Mouse (Mus musculus): Measurements from ENCODE around the gene Sptb. TPM values are rescaled to one million over a fixed set of nuclear protein-coding genes. Genes with fewer than 3 reads are reported as not detected.

The Sptb gene
- polyA plus RNA-seq (2015; fragmentation: Illumina TruSeq; extraction: RNeasy Lipid Tissue Mini Kit (QIAGEN cat#74804); ENCODE audit: low read depth, low replicate concordance) = 40.2 TPM

DNA sequence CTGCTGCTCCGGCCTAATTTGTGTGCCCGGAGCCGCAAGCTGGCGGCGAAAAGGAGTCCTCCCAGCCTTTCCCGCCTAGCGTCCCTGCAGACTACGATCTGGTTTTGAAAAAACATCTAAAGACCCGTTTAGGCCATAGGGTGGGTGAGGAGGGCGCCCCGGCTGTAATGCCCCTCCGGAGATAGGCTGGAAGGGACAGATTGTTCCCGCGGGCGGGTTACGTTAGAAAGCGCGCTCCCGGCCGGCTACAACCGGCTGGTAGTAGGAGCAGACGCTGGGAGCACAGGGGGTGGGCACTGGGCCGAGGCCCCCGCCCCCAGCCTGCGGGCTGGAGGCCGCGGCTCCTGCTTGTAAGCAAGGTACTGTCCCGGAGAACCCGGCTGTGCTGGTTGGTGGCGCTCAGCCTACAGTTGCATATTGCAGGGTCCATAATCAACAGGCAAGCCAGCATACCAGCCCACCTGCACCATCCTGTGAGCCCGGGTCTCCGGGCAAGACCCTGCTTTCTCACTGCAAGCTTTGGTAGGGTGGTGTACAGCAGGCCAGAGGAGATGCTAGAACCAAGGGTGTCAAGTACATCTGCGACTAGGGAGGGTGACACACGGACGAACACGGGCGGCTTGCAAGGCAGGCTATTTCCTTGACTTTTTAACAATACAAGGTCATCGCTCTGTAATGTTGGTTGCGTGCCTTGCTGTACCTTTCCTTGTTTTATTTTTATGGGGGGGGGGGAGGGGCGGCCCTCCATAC is at the start of gene Sptb:
Sptb (minus strand) TSS at position 197 of the 750 bp plus-strand sequence.

GRCm38 (mm10) chr12:76530580-76531139 is 179.7 kb downstream of the Sptb start, which contains the start of gene Plekhg3:
TSS of gene Plekhg3 (plus strand) at chr12:76530891.

Other genes starting within 250 kb of the Sptb start
- 14.6 TPM for gene Plekhg3, start 179.7 kb downstream of the Sptb start, polyA plus RNA-seq (2015; fragmentation: Illumina TruSeq; extraction: RNeasy Lipid Tissue Mini Kit (QIAGEN cat#74804); ENCODE audit: low read depth, low replicate concordance)
- 133 TPM for gene Churc1, start 55.0 kb upstream of the Sptb start, polyA plus RNA-seq (2015; fragmentation: Illumina TruSeq; extraction: RNeasy Lipid Tissue Mini Kit (QIAGEN cat#74804); ENCODE audit: low read depth, low replicate concordance)
- gene Fntb, start 55.0 kb upstream of the Sptb start, polyA plus RNA-seq (2015; fragmentation: Illumina TruSeq; extraction: RNeasy Lipid Tissue Mini Kit (QIAGEN cat#74804); ENCODE audit: low read depth, low replicate concordance) = 19.6 TPM
- not detected for gene Gpx2, start 85.0 kb upstream of the Sptb start, polyA plus RNA-seq (2015; fragmentation: Illumina TruSeq; extraction: RNeasy Lipid Tissue Mini Kit (QIAGEN cat#74804); ENCODE audit: low read depth, low replicate concordance)
- 195 TPM for gene Rab15, start 112.4 kb upstream of the Sptb start, polyA plus RNA-seq (2015; fragmentation: Illumina TruSeq; extraction: RNeasy Lipid Tissue Mini Kit (QIAGEN cat#74804); ENCODE audit: low read depth, low replicate concordance)